In genomic region chr13:41753114-41753513, GRCm38 (mm10) we compare ENCODE assay signal across 14 mouse cellular contexts.
"Had no signal": no experiment of that assay in that cellular context is flagged by ENCODE, and none has a peak within 500 bp of the region (broad histone marks: within the 10 kb centered on the region; RNA-seq: fewer than 3 reads in every experiment).

No protein-coding gene starts in this region.

- DNase-seq: kidney, adult 8-10 months; kidney, postnatal 36 days; left cerebral cortex, postnatal 4 days; liver, postnatal 0 days; lung, embryonic 14.5 days; thymus, adult 18-20 months; thymus, postnatal 36 days had no signal

- H3K9ac ChIP-seq: limb, embryonic 12.5 days; limb, embryonic 15.5 days; liver, embryonic 14.5 days; liver, postnatal 0 days; lung, embryonic 14.5 days; midbrain, embryonic 13.5 days had no signal

- H3K27me3 ChIP-seq: limb, embryonic 12.5 days; limb, embryonic 15.5 days; midbrain, embryonic 13.5 days had no signal

- H3K36me3 ChIP-seq: limb, embryonic 12.5 days; limb, embryonic 15.5 days; midbrain, embryonic 13.5 days had no signal

- H3K4me1 ChIP-seq: limb, embryonic 12.5 days; limb, embryonic 15.5 days; midbrain, embryonic 13.5 days had no signal

- ATAC-seq: liver, postnatal 0 days; lung, postnatal 0 days; midbrain, embryonic 13.5 days had no signal

- H3K4me3 ChIP-seq: limb, embryonic 12.5 days; limb, embryonic 15.5 days; midbrain, embryonic 13.5 days had no signal

- H3K27ac ChIP-seq: limb, embryonic 12.5 days; limb, embryonic 15.5 days; liver, embryonic 14.5 days; macrophage; midbrain, embryonic 13.5 days had no signal

- H3K4me2 ChIP-seq: limb, embryonic 12.5 days; limb, embryonic 15.5 days; liver, embryonic 11.5 days; lung, embryonic 14.5 days; midbrain, embryonic 13.5 days had no signal

- H3K9me3 ChIP-seq: limb, embryonic 12.5 days; limb, embryonic 15.5 days; midbrain, embryonic 13.5 days had no signal
